Mouse (Mus musculus): Measurements from ENCODE around the gene Pdx1. TPM values are rescaled to one million over a fixed set of nuclear protein-coding genes. Genes with fewer than 3 reads are reported as not detected.
A peak's percentile ranks its signal among the peaks of the same experiment; 100 is the strongest.

The Pdx1 gene
- polyA plus RNA-seq, 1 experiment from 2014 or later: not detected

- Histone ChIP-seq H3K9ac (ENCODE audit: low read length) (no peak overlapping the region), H3K27me3 (ENCODE audit: control insufficient read depth, insufficient read depth, low read length) (peaks cover 63% of the 10 kb centered on the region)
- 16% methylated on average over 4 of the region's 4 CpGs for WGBS
Observed at GRCm38 (mm10) chr5:147263945-147264344, 5.8 kb upstream of the Pdx1 start.

GRCm38 (mm10) chr5:147267434-147267833, 2.3 kb upstream of the Pdx1 start:
- ATAC-seq (ENCODE audit: insufficient number of reproducible peaks, insufficient read depth, low FRiP score, low read depth): no peak
- Histone ChIP-seq H3K9ac (ENCODE audit: low read length) (no peak overlapping the region), H3K4me1 (ENCODE audit: control insufficient read depth in 2 of 2, insufficient read depth in 2 of 2, low read length in 2 of 2) (no peaks in the 10 kb centered on the region; a peak in 1 of 4 replicates), H3K4me3 (ENCODE audit: control insufficient read depth in 1 of 2, insufficient read depth in 1 of 2, low read depth in 1 of 2, low read length in 2 of 2) (no peak overlapping the region), H3K36me3 (ENCODE audit: control insufficient read depth, insufficient read depth, low read length) (no peaks in the 10 kb centered on the region), H3K9me3 (ENCODE audit: control insufficient read depth, low read length) (no peaks in the 10 kb centered on the region), H3K4me2 (ENCODE audit: low read length) (no peak overlapping the region), H3K27ac (replicated peaks in 1 of 2; ENCODE audit: control insufficient read depth in 1 of 2, insufficient read depth in 1 of 2, low read depth in 2 of 2, low read length in 2 of 2) (no peak overlapping the region), H3K27me3 (ENCODE audit: control insufficient read depth, insufficient read depth, low read length) (peaks cover 85% of the 10 kb centered on the region)
- WGBS: 15% methylated on average over 6 of the region's 6 CpGs

More at GRCm38 (mm10) chr5:147263945-147264344, 5.8 kb upstream of the Pdx1 start:
- ATAC-seq (ENCODE audit: insufficient number of reproducible peaks, insufficient read depth, low FRiP score, low read depth): no peak
- Histone ChIP-seq H3K4me1 (ENCODE audit: control insufficient read depth in 2 of 2, insufficient read depth in 2 of 2, low read length in 2 of 2) (no peaks in the 10 kb centered on the region), H3K4me3 (ENCODE audit: control insufficient read depth in 1 of 2, insufficient read depth in 1 of 2, low read depth in 1 of 2, low read length in 2 of 2) (no peak overlapping the region), H3K9me3 (ENCODE audit: control insufficient read depth, low read length) (no peaks in the 10 kb centered on the region), H3K4me2 (ENCODE audit: low read length) (no peak overlapping the region), H3K36me3 (ENCODE audit: control insufficient read depth, insufficient read depth, low read length) (no peaks in the 10 kb centered on the region), H3K27ac (replicated peaks in 1 of 2; ENCODE audit: control insufficient read depth in 1 of 2, insufficient read depth in 1 of 2, low read depth in 2 of 2, low read length in 2 of 2) (no peak overlapping the region)

- no peaks in the 10 kb centered on the region for H3K9me3 ChIP-seq (ENCODE audit: control insufficient read depth, low read length)
- no peak for ATAC-seq (ENCODE audit: insufficient number of reproducible peaks, insufficient read depth, low FRiP score, low read depth)
- 7% methylated on average over 8 of the region's 8 CpGs for WGBS
Observed at GRCm38 (mm10) chr5:147268728-147269127, 1.0 kb upstream of the Pdx1 start.

GRCm38 (mm10) chr5:147269371-147269770, 388 bp upstream of the Pdx1 start:
- H3K27ac ChIP-seq (replicated peaks in 1 of 2; ENCODE audit: control insufficient read depth in 1 of 2, insufficient read depth in 1 of 2, low read depth in 2 of 2, low read length in 2 of 2): no peak overlapping the region
- no peaks in the 10 kb centered on the region for H3K36me3 ChIP-seq (ENCODE audit: control insufficient read depth, insufficient read depth, low read length)
- no peak for ATAC-seq (ENCODE audit: insufficient number of reproducible peaks, insufficient read depth, low FRiP score, low read depth)
- no peak overlapping the region; a peak in 1 of 4 replicates for H3K4me3 ChIP-seq (ENCODE audit: control insufficient read depth in 1 of 2, insufficient read depth in 1 of 2, low read depth in 1 of 2, low read length in 2 of 2)
- H3K4me1 ChIP-seq (ENCODE audit: control insufficient read depth in 2 of 2, insufficient read depth in 2 of 2, low read length in 2 of 2): no peaks in the 10 kb centered on the region; a peak in 1 of 4 replicates
- H3K9me3 ChIP-seq (ENCODE audit: control insufficient read depth, low read length): no peaks in the 10 kb centered on the region
- H3K27me3 ChIP-seq (ENCODE audit: control insufficient read depth, insufficient read depth, low read length): peaks cover 96% of the 10 kb centered on the region
- 13% methylated on average over 6 of the region's 6 CpGs for WGBS
- no peak overlapping the region for H3K4me2 ChIP-seq (ENCODE audit: low read length)
- no peak overlapping the region for H3K9ac ChIP-seq (ENCODE audit: low read length)

More at GRCm38 (mm10) chr5:147268728-147269127, 1.0 kb upstream of the Pdx1 start:
- peaks cover 92% of the 10 kb centered on the region for H3K27me3 ChIP-seq (ENCODE audit: control insufficient read depth, insufficient read depth, low read length)
- H3K27ac ChIP-seq (replicated peaks in 1 of 2; ENCODE audit: control insufficient read depth in 1 of 2, insufficient read depth in 1 of 2, low read depth in 2 of 2, low read length in 2 of 2): no peak overlapping the region
- no peak overlapping the region for H3K4me2 ChIP-seq (ENCODE audit: low read length)
- no peak overlapping the region for H3K9ac ChIP-seq (ENCODE audit: low read length)
- no peak overlapping the region for H3K4me3 ChIP-seq (ENCODE audit: control insufficient read depth in 1 of 2, insufficient read depth in 1 of 2, low read depth in 1 of 2, low read length in 2 of 2)
- no peaks in the 10 kb centered on the region; a peak in 1 of 4 replicates for H3K4me1 ChIP-seq (ENCODE audit: control insufficient read depth in 2 of 2, insufficient read depth in 2 of 2, low read length in 2 of 2)
- no peaks in the 10 kb centered on the region for H3K36me3 ChIP-seq (ENCODE audit: control insufficient read depth, insufficient read depth, low read length)

GRCm38 (mm10) chr5:147270673-147271655, 1.2 kb downstream of the Pdx1 start:
- ATAC-seq (ENCODE audit: insufficient number of reproducible peaks, insufficient read depth, low FRiP score, low read depth): no peak
- Histone ChIP-seq H3K4me1 (ENCODE audit: control insufficient read depth in 2 of 2, insufficient read depth in 2 of 2, low read length in 2 of 2) (no peaks in the 10 kb centered on the region; a peak in 1 of 4 replicates), H3K9ac (ENCODE audit: low read length) (no peak overlapping the region), H3K4me2 (ENCODE audit: low read length) (no peak overlapping the region), H3K27ac (replicated peaks in 1 of 2; ENCODE audit: control insufficient read depth in 1 of 2, insufficient read depth in 1 of 2, low read depth in 2 of 2, low read length in 2 of 2) (no peak overlapping the region), H3K36me3 (ENCODE audit: control insufficient read depth, insufficient read depth, low read length) (no peaks in the 10 kb centered on the region), H3K9me3 (ENCODE audit: control insufficient read depth, low read length) (no peaks in the 10 kb centered on the region), H3K4me3 (ENCODE audit: control insufficient read depth in 1 of 2, insufficient read depth in 1 of 2, low read depth in 1 of 2, low read length in 2 of 2) (0 out of 4 replicates have a peak overlapping the region, but pooled peaks of 1 of the 2 experiments have one; percentile 23), H3K27me3 (ENCODE audit: control insufficient read depth, insufficient read depth, low read length) (peaks cover 97% of the 10 kb centered on the region)
- 3% methylated on average over 29 of the region's 29 CpGs for WGBS

- Histone ChIP-seq H3K27ac (replicated peaks in 1 of 2; ENCODE audit: control insufficient read depth in 1 of 2, insufficient read depth in 1 of 2, low read depth in 2 of 2, low read length in 2 of 2) (no peak overlapping the region), H3K4me1 (ENCODE audit: control insufficient read depth in 2 of 2, insufficient read depth in 2 of 2, low read length in 2 of 2) (no peaks in the 10 kb centered on the region; a peak in 1 of 4 replicates), H3K27me3 (ENCODE audit: control insufficient read depth, insufficient read depth, low read length) (peaks cover 97% of the 10 kb centered on the region), H3K9ac (ENCODE audit: low read length) (no peak overlapping the region), H3K4me3 (ENCODE audit: control insufficient read depth in 1 of 2, insufficient read depth in 1 of 2, low read depth in 1 of 2, low read length in 2 of 2) (no peak overlapping the region), H3K36me3 (ENCODE audit: control insufficient read depth, insufficient read depth, low read length) (no peaks in the 10 kb centered on the region), H3K4me2 (ENCODE audit: low read length) (no peak overlapping the region), H3K9me3 (ENCODE audit: control insufficient read depth, low read length) (no peaks in the 10 kb centered on the region)
- ATAC-seq (ENCODE audit: insufficient number of reproducible peaks, insufficient read depth, low FRiP score, low read depth): no peak
- 8% methylated on average over 12 of the region's 12 CpGs for WGBS
Observed at GRCm38 (mm10) chr5:147272046-147272807, 2.5 kb downstream of the Pdx1 start.

- no peak for ATAC-seq (ENCODE audit: insufficient number of reproducible peaks, insufficient read depth, low FRiP score, low read depth)
- H3K36me3 ChIP-seq (ENCODE audit: control insufficient read depth, insufficient read depth, low read length): no peaks in the 10 kb centered on the region
- H3K4me1 ChIP-seq (ENCODE audit: control insufficient read depth in 2 of 2, insufficient read depth in 2 of 2, low read length in 2 of 2): peaks cover 0 to 2% of the 10 kb centered on the region in 2 experiments; a peak in 1 of 4 replicates
- no peak overlapping the region for H3K4me3 ChIP-seq (ENCODE audit: control insufficient read depth in 1 of 2, insufficient read depth in 1 of 2, low read depth in 1 of 2, low read length in 2 of 2)
- no peak overlapping the region for H3K27ac ChIP-seq (replicated peaks in 1 of 2; ENCODE audit: control insufficient read depth in 1 of 2, insufficient read depth in 1 of 2, low read depth in 2 of 2, low read length in 2 of 2)
- WGBS: under 1% methylated on average over 10 of the region's 10 CpGs
- peaks cover 97% of the 10 kb centered on the region for H3K27me3 ChIP-seq (ENCODE audit: control insufficient read depth, insufficient read depth, low read length)
- no peak overlapping the region for H3K4me2 ChIP-seq (ENCODE audit: low read length)
- no peaks in the 10 kb centered on the region for H3K9me3 ChIP-seq (ENCODE audit: control insufficient read depth, low read length)
- H3K9ac ChIP-seq (ENCODE audit: low read length): no peak overlapping the region
Observed at GRCm38 (mm10) chr5:147272808-147273345, 3.1 kb downstream of the Pdx1 start.

Measured in heart, embryonic 14.5 days (tissue).